Mouse (Mus musculus) urinary bladder, postnatal 14 days (tissue): ENCODE measurements around the gene Primpol.

Experiments used
- DNase-seq: peaks from one replicate; pipeline ENCODE4 v3.0.0; 2021; ENCODE audit warnings: low spot score

Primpol gene

DNA sequence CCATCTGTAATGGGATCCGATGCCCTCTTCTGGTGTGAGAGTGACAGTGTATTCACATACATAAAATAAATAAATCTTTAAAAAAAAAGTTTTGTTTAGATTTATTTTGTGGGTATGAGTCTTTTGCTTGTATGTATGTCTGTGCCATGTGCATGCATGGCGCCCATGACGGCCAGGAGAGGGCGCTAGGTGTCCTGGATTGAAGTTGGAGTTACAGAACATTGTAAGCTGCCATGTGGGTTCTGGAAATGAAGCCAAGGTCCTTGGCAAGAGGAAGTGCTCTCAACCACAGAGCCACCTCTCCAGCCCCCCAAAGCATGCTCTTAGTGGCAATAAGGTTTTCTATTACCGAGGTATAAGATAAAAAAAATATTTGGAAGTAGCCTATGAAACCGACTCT is 57.6 kb downstream of the Primpol start:
- DNase-seq = peak; percentile 26

DNA sequence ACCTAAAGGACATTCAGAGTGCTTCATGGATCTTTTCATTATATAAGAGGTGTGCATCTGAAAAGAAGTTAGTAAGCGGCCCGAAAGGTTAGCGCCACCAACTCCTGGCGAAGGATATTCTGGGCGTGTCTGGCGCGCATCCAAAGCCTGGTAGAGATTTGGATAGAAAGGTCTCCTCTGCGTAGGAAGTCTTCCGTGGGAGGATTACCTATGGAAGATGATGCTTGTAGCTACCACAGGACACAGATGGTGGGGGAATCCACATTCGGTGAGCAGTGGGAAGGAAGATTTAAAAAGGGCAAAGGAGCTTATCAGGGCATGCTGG is 64.6 kb downstream of the Primpol start:
- peak; percentile 22 for DNase-seq

DNA sequence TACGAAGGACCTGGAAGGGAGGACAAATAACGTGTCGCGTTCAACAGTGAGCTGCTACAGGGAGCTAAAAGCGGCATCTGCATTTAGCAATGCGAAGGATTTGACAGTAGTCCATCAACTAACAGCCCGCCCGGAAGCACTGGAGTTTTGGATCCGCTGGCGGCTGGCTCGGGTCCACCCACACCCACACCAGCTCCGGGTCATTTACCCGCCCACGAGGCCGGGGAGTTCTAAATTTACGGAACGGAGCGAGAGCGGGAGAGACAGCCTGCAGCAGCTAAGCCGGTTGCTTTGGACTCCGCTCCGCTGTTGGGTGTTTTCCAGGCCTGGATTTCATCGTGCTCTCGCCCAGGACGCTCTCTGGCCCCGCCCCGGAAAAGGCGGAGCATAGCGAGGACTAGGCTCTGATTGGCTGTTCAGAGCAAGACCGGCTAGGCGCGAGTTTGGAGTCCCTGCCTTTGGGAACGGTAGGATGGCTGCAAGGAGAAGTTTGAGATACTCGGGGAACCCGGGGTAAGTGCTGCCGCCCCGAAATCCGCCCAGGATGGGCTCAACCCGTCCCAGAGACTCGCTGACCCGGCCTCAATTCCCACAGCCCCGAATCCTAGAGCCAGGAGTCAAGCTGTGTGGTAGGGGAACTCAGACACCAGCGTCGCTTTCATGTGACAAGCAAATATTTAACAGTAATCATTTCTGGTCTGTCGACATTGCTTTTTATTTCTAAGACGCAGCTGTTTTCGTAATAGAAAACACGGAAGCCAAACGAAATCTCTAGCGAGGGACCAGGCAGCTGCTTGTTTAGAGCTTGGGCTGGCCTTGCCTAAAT is 65.2 kb downstream of the Primpol start, which contains the start of gene Cenpu:
Cenpu (plus strand) TSS at position 414 of the 826 bp plus-strand sequence.
- DNase-seq = peak; percentile 100

DNA sequence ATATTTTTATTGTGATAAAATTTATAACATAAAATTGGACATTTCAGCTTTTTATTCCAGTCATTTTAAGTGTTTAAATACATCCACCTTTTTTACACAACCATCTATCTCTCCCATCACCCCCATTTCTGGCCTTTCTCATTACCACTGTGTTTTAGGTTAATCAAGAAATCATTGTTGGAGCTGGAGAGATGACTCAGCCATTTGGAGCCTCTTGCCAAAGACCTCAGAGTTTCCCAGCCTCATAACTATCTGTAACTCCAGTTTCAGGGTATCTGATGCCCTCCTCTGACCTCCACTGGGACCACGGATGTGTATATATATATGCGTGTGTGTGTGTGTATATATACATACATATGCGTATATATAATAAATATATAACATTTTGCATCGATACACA is 66.0 kb downstream of the Primpol start:
- peak; percentile 14 for DNase-seq

DNA sequence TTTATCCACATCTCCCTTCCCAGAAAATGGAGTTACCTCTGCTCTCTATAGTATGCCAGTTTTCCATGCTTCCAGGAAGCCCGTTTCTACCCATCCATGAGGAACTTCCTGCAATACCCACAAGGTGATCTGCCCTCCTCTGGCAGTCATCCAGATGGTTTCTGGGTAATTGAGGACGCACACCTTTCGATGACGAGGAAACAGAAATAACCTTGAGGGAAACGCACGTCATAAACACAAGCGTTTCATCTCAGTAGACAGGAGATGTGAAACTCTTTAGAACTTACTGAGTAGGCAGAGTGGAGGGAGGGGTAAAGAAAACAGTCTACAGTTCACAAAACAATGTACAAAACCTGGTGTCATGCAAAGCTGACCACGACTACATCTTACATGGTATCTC is 67.0 kb downstream of the Primpol start:
- DNase-seq = no peak

DNA sequence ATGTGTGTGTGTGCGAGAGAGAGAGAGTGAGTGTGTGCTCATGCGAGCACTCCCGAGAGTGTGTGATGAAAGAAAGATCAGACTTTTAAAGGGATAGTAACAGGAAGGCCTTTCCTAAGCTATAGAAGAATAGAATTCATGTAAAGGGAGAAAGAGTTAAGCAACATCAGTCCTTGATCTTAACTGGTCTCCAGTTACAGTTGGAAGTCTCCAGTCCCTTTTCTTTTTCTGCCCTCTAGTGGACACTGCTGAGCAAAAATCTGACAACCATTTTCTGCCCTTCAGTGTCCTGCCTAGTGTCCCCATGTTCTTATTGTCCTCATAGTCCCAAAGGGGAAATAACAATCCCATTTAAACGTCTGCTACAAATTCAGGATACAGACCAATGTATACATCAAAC is 69.8 kb downstream of the Primpol start:
- DNase-seq = peak; percentile 47

DNA sequence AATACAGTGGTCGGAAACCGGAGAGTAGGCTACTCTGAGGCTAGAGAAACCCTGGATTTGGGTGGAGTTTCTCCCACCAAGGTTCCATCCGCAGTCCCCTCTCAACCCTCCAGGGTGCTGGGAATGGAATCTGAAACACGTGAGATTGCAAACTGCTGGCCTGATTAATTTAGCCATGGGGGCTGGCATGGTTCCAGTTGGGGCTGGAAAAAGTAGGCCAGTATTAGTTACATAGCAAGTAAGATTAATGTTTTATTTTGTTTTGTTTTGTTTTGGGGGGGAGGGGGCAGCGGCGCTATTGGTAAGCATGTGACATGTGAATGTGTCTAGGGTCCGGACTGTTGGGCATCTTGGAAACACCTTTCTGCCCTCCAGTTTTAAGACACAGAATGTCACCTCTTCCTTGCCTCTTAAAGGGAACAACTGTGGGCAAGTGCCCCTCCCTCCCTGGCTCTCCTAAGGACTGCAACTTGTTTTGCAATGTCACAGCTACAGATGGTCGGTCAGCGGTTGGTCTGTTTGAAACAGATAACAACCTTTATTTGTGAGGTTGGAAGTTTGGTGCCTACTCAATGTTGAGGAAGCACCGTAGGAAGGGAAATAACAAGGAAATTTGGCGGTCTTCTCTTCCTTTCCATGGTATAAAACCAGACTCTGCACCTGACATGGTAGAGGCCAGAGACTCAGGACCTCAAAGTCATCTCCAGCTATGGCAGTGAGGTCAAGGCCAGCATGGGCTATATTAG is 70.4 kb downstream of the Primpol start:
- peak; percentile 28 for DNase-seq

DNA sequence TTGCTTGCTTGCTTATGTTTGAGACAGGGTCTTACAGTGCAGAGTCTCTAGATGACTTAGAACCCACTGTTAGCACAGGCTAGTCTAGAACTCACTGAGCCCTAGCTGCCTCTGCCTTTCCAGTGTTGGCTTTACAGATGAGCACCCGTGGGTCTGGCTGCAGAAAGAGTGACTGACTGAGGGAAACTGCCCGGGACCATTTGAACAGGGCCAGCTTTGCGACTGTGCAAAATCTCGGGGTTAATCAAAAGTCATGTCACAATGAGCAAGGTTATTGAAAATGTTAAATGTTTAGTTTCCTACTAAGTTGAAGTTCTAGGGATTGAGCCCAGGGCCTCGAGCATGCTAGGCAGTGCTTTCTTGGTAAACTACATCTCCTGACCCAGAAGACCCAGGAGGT is 71.2 kb downstream of the Primpol start:
- no peak for DNase-seq

DNA sequence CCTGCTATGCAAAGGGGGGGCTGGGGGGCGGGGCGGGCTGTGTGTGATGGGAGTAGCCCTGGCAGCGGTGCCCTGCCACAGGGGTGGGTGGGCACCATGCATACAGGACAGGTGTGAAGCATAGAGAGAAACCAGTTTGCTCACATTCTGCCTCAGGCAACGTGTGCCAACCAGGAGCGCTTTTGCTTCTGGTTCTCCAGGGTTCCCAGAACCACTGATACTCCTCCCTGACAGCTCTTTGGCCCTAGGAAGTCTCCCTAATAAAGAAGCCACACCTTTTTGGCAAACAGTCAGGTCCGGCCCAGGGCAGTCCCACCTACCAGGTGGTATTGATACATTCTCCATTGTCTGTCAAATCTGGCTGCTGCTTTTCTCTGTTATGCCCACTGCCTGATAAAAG is 73.3 kb downstream of the Primpol start:
- peak; percentile 54 for DNase-seq

DNA sequence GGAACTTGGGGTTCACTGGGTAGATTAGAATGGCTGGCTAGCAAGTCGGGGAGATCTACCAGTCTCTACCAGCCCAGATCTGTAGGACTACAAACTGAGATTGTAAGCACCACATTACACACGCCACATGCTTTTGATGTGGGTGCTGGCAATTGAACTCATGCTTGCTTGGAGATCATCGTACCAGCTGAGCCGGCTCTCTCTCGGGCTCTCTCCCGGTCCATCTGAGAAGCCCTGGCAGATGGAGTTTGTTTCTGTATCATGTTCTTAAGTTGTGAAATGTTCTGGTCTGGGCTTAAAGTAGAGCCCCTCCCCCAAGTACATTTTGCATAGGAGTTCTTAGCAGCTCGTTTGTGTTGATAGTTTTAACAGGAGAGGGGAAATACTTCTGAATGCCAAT is 73.8 kb downstream of the Primpol start:
- DNase-seq = no peak

DNA sequence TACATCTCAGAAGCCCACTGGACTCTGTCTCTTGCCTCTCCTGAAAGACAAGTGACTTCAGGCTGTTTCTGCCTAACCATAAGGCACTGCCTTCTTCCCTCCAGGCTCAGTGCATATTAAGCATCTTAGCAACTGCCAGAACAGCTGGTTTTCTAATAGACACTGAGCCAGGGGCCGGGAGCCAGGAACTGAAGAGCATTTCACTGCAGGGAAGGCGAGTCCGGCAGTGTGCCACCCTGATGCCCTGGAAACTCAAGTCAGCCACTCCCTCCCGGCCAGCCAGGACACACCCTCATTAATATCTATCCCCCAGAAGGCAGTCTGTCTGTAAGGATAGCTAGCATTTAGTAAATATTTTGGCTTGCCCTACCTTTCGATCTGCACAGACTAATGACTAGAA is 77.3 kb downstream of the Primpol start:
- DNase-seq = no peak

DNA sequence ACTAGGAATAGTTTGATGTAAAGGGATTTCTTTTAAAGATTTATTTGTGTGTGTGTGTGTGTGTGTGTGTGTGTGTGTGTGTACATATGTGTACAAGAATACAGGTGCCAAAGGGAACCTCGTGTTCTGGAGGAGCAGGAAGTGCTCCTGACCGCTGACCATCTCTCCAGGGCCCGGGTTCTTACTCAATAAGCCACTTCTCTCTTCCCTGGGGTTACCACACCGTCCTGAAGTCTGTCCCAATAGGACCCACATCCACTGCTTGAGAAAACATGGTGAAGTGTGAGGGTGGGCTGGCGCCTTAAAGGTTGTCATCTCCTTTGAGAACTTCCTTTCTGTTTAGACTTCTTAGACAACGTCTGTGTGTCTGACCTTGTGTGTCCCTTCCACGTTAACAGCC is 83.1 kb downstream of the Primpol start:
- no peak for DNase-seq

DNA sequence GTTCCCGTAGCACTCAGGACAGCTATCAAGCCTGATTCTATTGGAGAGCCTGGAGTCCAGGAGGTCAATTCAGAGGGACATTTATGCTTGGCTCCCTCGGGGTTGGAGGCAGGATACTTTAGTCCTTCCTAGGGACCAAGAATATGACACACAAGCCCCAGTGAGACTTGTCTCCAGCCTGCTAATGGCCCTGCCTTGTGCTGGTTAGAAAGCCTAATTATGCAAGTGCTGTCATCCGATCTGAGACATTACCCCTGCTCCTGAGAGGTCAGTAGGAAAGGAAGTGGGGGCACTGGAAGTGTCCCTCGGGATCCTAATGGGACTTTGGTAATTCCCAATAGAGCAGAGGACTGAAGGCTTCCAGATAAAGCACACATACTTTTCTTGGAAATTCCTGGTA is 86.5 kb downstream of the Primpol start:
- DNase-seq = no peak

DNA sequence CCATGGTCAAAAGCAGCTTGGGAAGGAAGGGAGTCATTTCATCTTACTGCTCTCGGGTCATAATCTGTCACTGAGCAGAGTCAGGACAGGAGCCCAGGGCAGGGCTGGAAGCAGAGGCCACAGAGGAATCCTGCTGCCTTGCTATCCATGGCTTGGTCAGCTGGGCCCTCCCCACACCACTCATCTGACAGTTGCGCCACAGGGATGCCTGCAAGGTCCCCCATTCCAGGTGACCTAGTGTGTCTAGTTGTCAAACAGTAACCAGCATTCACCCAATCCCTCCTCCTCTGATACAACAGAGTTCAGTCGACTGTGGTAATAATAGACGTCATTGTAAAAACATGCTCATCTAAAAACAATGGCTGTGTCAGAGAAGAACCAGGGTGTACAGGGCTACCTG is 87.5 kb downstream of the Primpol start:
- DNase-seq = no peak

DNA sequence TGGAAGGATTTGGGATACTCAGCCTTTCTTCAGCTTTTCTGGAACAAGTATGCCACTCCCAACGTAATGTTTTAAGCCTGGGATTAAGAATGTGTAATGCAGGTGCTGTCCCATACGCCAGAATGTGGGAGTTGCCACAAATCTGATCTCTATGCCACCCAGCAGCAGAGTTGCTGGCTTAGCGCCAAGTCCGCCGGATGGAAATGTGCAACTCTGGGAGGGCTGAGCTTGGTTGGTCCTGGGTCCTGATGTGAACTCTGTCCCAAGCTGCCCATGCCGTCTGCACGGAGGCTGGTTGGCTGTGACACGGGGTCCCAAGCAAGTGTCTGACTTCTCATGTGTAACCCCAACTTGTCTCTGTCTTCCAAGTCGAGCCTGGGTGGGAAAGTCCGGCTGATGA is 90.2 kb downstream of the Primpol start:
- no peak for DNase-seq

DNA sequence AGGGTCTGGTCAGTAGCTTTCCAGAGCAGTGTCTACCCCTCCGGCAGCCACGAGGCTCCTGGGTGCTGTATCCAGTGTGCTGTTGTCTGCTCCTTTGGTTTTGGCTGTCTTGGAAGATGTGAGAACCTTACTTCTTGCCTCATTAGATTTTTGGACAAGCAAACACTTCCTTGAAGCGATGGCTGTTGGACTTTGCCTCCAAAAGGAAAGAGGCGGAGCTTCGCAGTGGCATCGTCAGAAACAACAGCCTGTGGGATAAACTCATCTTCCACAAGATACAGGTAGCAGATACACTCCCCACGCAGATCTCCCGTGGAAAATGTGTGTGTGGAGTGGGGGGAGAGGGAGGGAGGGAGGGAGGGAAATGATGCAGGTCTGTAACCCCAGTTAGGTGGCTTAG is 90.9 kb downstream of the Primpol start:
- DNase-seq = no peak
